14 mouse cellular contexts compared by ENCODE assay signal in genomic region chr9:75001006-75001405, GRCm38 (mm10). TPM values are rescaled to one million over a fixed set of nuclear protein-coding genes. Genes with fewer than 3 reads are reported as not detected.
DNase-seq lines count a peak whose midpoint lies in the region; ATAC-seq lines count a peak whose summit lies in the region.
"Had no signal": no experiment of that assay in that cellular context is flagged by ENCODE, and none has a peak within 500 bp of the region (broad histone marks: within the 10 kb centered on the region; RNA-seq: fewer than 3 reads in every experiment).

No protein-coding gene starts in this region.

- H3K36me3 ChIP-seq in heart, embryonic 15.5 days: 0 out of 2 replicates have a peak, but pooled peaks cover 4% of the 10 kb centered on the region
- no peaks in the 10 kb centered on the region for H3K36me3 ChIP-seq in lung, embryonic 15.5 days
- H3K36me3 ChIP-seq in stomach, embryonic 15.5 days: peaks cover 4% of the 10 kb centered on the region; the same call in 1 of the 2 replicates

- no peak overlapping the region for H3K4me3 ChIP-seq in heart, embryonic 15.5 days
- H3K4me3 ChIP-seq in lung, embryonic 15.5 days: no peak overlapping the region
- no peak overlapping the region for H3K4me3 ChIP-seq in stomach, embryonic 15.5 days (replicated peaks)
- H3K4me3 ChIP-seq: forebrain, embryonic 13.5 days; megakaryocyte, embryonic 14.5 days had no signal

- H3K4me2 ChIP-seq in heart, embryonic 15.5 days: no peak overlapping the region
- no peak overlapping the region for H3K4me2 ChIP-seq in lung, embryonic 15.5 days
- H3K4me2 ChIP-seq in stomach, embryonic 15.5 days: no peak overlapping the region
- H3K4me2 ChIP-seq: forebrain, embryonic 13.5 days; hindbrain, embryonic 14.5 days had no signal

- H3K4me1 ChIP-seq in heart, embryonic 15.5 days (replicated peaks): peaks cover 14% of the 10 kb centered on the region
- H3K4me1 ChIP-seq in lung, embryonic 15.5 days: peaks cover 17% of the 10 kb centered on the region
- 0 out of 2 replicates have a peak, but pooled peaks cover 6% of the 10 kb centered on the region for H3K4me1 ChIP-seq in stomach, embryonic 15.5 days

- no peak overlapping the region for H3K9ac ChIP-seq in heart, embryonic 15.5 days
- no peak overlapping the region for H3K9ac ChIP-seq in lung, embryonic 15.5 days
- no peak overlapping the region for H3K9ac ChIP-seq in stomach, embryonic 15.5 days
- H3K9ac ChIP-seq: forebrain, embryonic 13.5 days; hindbrain, embryonic 14.5 days; liver, embryonic 14.5 days had no signal

- DNase-seq in adrenal gland, postnatal 14 days: peak; percentile 70
- no peak for DNase-seq in adrenal gland, adult 8-10 months
- DNase-seq in heart, adult 9 months (ENCODE audit: low spot score in 2 of 2): no peak
- no peak for DNase-seq in lung, postnatal 14 days
- no peak for DNase-seq in urinary bladder, adult 18-20 months (ENCODE audit: low spot score in 2 of 2)
- DNase-seq: layer of hippocampus, adult 9-11 months; thymus, adult 2 months had no signal

- 65% methylated on average over 6 of the region's 6 CpGs for WGBS in heart, embryonic 15.5 days
- 64% methylated on average over 6 of the region's 6 CpGs for WGBS in lung, embryonic 15.5 days
- 72% methylated on average over 6 of the region's 6 CpGs for WGBS in stomach, embryonic 15.5 days

- no peaks in the 10 kb centered on the region for H3K9me3 ChIP-seq in heart, embryonic 15.5 days (replicated peaks)
- no peaks in the 10 kb centered on the region for H3K9me3 ChIP-seq in lung, embryonic 15.5 days
- H3K9me3 ChIP-seq in stomach, embryonic 15.5 days: no peaks in the 10 kb centered on the region
- H3K9me3 ChIP-seq: forebrain, embryonic 13.5 days; megakaryocyte, embryonic 14.5 days had no signal

- ATAC-seq in heart, embryonic 15.5 days (replicated peaks; ENCODE audit: insufficient number of reproducible peaks, insufficient read depth, low FRiP score, low read depth): no peak
- ATAC-seq in lung, embryonic 15.5 days (ENCODE audit: borderline replicate concordance, extremely low read depth, low FRiP score, low TSS enrichment): no peak
- no peak for ATAC-seq in stomach, embryonic 15.5 days (ENCODE audit: insufficient read depth, low FRiP score, low read depth)
- ATAC-seq: forebrain, embryonic 13.5 days had no signal

- no peaks in the 10 kb centered on the region for H3K27me3 ChIP-seq in heart, embryonic 15.5 days
- no peaks in the 10 kb centered on the region for H3K27me3 ChIP-seq in lung, embryonic 15.5 days
- H3K27me3 ChIP-seq in stomach, embryonic 15.5 days (replicated peaks): no peaks in the 10 kb centered on the region
- H3K27me3 ChIP-seq: forebrain, embryonic 13.5 days; megakaryocyte, embryonic 14.5 days had no signal

- peak overlapping the region; percentile 72 for H3K27ac ChIP-seq in heart, embryonic 15.5 days
- peak overlapping the region; percentile 32 for H3K27ac ChIP-seq in lung, embryonic 15.5 days
- 0 out of 2 replicates have a peak overlapping the region, but pooled peaks have one; percentile 13 for H3K27ac ChIP-seq in stomach, embryonic 15.5 days
- H3K27ac ChIP-seq: forebrain, embryonic 13.5 days; hindbrain, embryonic 14.5 days; liver, embryonic 14.5 days had no signal

RNA-seq across cellular contexts. Expression of gene Arpp19, which starts 36.4 kb away (rescaled TPM):
- total RNA-seq in adrenal gland, postnatal 14 days (2021): 319 and 329 TPM in 2 replicates
- total RNA-seq in adrenal gland, adult 8-10 months (2022): 100 to 1,000 TPM; 195 to 332 (median 231) TPM
- 177 and 218 TPM in 2 replicates for polyA plus RNA-seq in heart, embryonic 15.5 days (2015; fragmentation: Nextera tagmentation; extraction: Ambion mirVana)
- 254 and 268 TPM in 2 replicates for polyA plus RNA-seq in lung, embryonic 15.5 days (2015; fragmentation: Nextera tagmentation; extraction: Ambion mirVana)
- polyA plus RNA-seq in stomach, embryonic 15.5 days (2015; fragmentation: Nextera tagmentation; extraction: Ambion mirVana): 297 and 306 TPM in 2 replicates

RNA-seq across cellular contexts. Expression of gene Fam214a, which starts 48.3 kb away (rescaled TPM):
- 80.4 and 93.0 TPM in 2 replicates for total RNA-seq in adrenal gland, postnatal 14 days (2021)
- total RNA-seq in adrenal gland, adult 8-10 months (2022): 100 to 1,000 TPM in 2 of 4 experiments, 10 to 100 TPM in 2; 90.3 to 132 (median 108) TPM
- 11.2 and 11.4 TPM in 2 replicates for polyA plus RNA-seq in heart, embryonic 15.5 days (2015; fragmentation: Nextera tagmentation; extraction: Ambion mirVana)
- 9.6 and 12.0 TPM in 2 replicates for polyA plus RNA-seq in lung, embryonic 15.5 days (2015; fragmentation: Nextera tagmentation; extraction: Ambion mirVana)
- 9.1 and 10.0 TPM in 2 replicates for polyA plus RNA-seq in stomach, embryonic 15.5 days (2015; fragmentation: Nextera tagmentation; extraction: Ambion mirVana)

Comparison
In these comparisons a context has a peak if more than half of its experiments do, and no peak if none do; other contexts are left out.
1. H3K27ac ChIP-seq: peak in every context shown above with its lines; median percentile 72 in heart, embryonic 15.5 days; 32 in lung, embryonic 15.5 days; 13 in stomach, embryonic 15.5 days.